Comparison of ENCODE assay signal across 9 mouse cellular contexts in the genomic region with DNA sequence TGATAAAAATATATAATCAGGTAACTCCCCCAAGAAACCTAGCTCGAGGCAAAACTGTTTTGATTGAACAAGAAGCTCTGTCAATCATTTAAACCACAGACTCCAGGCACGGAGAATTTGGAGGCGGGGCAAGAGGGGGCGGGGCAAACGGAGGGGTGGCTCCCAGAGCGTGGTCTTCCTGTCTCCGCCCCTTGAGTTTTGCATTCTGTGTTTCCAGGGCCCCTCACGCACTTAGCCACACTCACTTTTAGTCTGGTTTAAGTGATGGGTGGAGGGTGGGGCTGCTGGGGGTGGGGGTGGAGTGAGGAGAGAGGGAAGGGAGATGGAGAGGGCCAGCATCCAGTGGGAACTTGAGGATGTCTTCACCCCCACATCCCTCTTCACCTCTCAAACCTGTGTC. TPM values are rescaled to one million over a fixed set of nuclear protein-coding genes. Genes with fewer than 3 reads are reported as not detected.
DNase-seq lines count a peak whose midpoint lies in the region; ATAC-seq and TF ChIP-seq lines count a peak whose summit lies in the region.
"Had no signal": no experiment of that assay in that cellular context is flagged by ENCODE, and none has a peak within 500 bp of the region (broad histone marks: within the 10 kb centered on the region; RNA-seq: fewer than 3 reads in every experiment).

No protein-coding gene starts in this region.

- H3K4me1 ChIP-seq in embryonic facial prominence, embryonic 15.5 days: peaks cover 70% of the 10 kb centered on the region
- H3K4me1 ChIP-seq in heart, embryonic 14.5 days (ENCODE audit: control insufficient read depth in 2 of 2, insufficient read depth in 2 of 2, low read length in 2 of 2): peaks cover 8 to 37% of the 10 kb centered on the region in 2 experiments
- peaks cover 8% of the 10 kb centered on the region for H3K4me1 ChIP-seq in kidney, postnatal 0 days (replicated peaks; ENCODE audit: insufficient read depth, low read length)
- H3K4me1 ChIP-seq in liver, embryonic 13.5 days (replicated peaks): peaks cover 45% of the 10 kb centered on the region
- peaks cover 73% of the 10 kb centered on the region for H3K4me1 ChIP-seq in neural tube, embryonic 15.5 days

- peak overlapping the region; percentile 93 for H3K27ac ChIP-seq in embryonic facial prominence, embryonic 15.5 days (replicated peaks)
- H3K27ac ChIP-seq in heart, embryonic 14.5 days (replicated peaks in 1 of 2; ENCODE audit: control insufficient read depth in 1 of 2, insufficient read depth in 1 of 2, low read depth in 2 of 2, low read length in 2 of 2): peak overlapping the region in 1 of 2 experiments; percentile 88; a peak in 1 of 4 replicates
- 0 out of 2 replicates have a peak overlapping the region, but pooled peaks have one; percentile 86 for H3K27ac ChIP-seq in kidney, postnatal 0 days
- no peak overlapping the region for H3K27ac ChIP-seq in liver, embryonic 13.5 days
- H3K27ac ChIP-seq in neural tube, embryonic 15.5 days (replicated peaks): peak overlapping the region; percentile 86

- no peaks in the 10 kb centered on the region for H3K36me3 ChIP-seq in C2C12 (ENCODE audit: control insufficient read depth, insufficient read depth)
- H3K36me3 ChIP-seq in embryonic facial prominence, embryonic 15.5 days: no peaks in the 10 kb centered on the region
- peaks cover 10% of the 10 kb centered on the region; the same call in 1 of the 2 replicates for H3K36me3 ChIP-seq in heart, embryonic 14.5 days (ENCODE audit: control insufficient read depth, insufficient read depth, low read length)
- H3K36me3 ChIP-seq in kidney, postnatal 0 days (ENCODE audit: insufficient read depth, low read length): no peaks in the 10 kb centered on the region
- no peaks in the 10 kb centered on the region for H3K36me3 ChIP-seq in liver, embryonic 13.5 days
- H3K36me3 ChIP-seq in neural tube, embryonic 15.5 days: no peaks in the 10 kb centered on the region

- H3ac ChIP-seq in C2C12 (ENCODE audit: control insufficient read depth, insufficient read length, low read depth): no peak overlapping the region

- no peaks in the 10 kb centered on the region for H3K9me3 ChIP-seq in embryonic facial prominence, embryonic 15.5 days (replicated peaks)
- no peaks in the 10 kb centered on the region for H3K9me3 ChIP-seq in heart, embryonic 14.5 days (ENCODE audit: control insufficient read depth, low read length)
- no peaks in the 10 kb centered on the region for H3K9me3 ChIP-seq in kidney, postnatal 0 days (replicated peaks; ENCODE audit: low read length)
- H3K9me3 ChIP-seq in liver, embryonic 13.5 days (replicated peaks): no peaks in the 10 kb centered on the region
- no peaks in the 10 kb centered on the region for H3K9me3 ChIP-seq in neural tube, embryonic 15.5 days (replicated peaks)

- H3K4me3 ChIP-seq in C2C12 (ENCODE audit: insufficient read depth, poor library complexity, severe bottlenecking): peak overlapping the region; percentile 18
- H3K4me3 ChIP-seq in embryonic facial prominence, embryonic 15.5 days (replicated peaks): peak overlapping the region; percentile 69
- H3K4me3 ChIP-seq in heart, embryonic 14.5 days (ENCODE audit: control insufficient read depth in 1 of 2, insufficient read depth in 1 of 2, low read depth in 1 of 2, low read length in 2 of 2): peak overlapping the region; percentile 75 to 79
- H3K4me3 ChIP-seq in kidney, postnatal 0 days (replicated peaks; ENCODE audit: low read depth, low read length): peak overlapping the region; percentile 65
- no peak overlapping the region for H3K4me3 ChIP-seq in liver, embryonic 13.5 days (replicated peaks)
- H3K4me3 ChIP-seq in neural tube, embryonic 15.5 days (replicated peaks): peak overlapping the region; percentile 58

- no peak for TF ChIP-seq CTCF in C2C12 (IDR thresholded peaks at IDR 0.05; ENCODE audit: control insufficient read depth, insufficient read depth, insufficient read length)
- no peak for TF ChIP-seq CTCF in kidney, postnatal 0 days (IDR thresholded peaks at IDR 0.05; ENCODE audit: low read depth)

- H3K4me2 ChIP-seq in embryonic facial prominence, embryonic 15.5 days (replicated peaks): peak overlapping the region; percentile 82
- H3K4me2 ChIP-seq in heart, embryonic 14.5 days (ENCODE audit: low read length): peak overlapping the region; percentile 98
- H3K4me2 ChIP-seq in kidney, postnatal 0 days (ENCODE audit: low read length): peak overlapping the region; percentile 91
- H3K4me2 ChIP-seq in liver, embryonic 13.5 days: peak overlapping the region; percentile 41; the same call in 1 of the 2 replicates
- H3K4me2 ChIP-seq in neural tube, embryonic 15.5 days: peak overlapping the region; percentile 94

- DNase-seq in adrenal gland, postnatal 10 days: peak; percentile 77
- peak; percentile 96 for DNase-seq in kidney, postnatal 0 days (ENCODE audit: low spot score)
- DNase-seq in liver, embryonic 13.5 days: no peak

- no peaks in the 10 kb centered on the region for H3K79me3 ChIP-seq in C2C12 (ENCODE audit: low read depth)

- no peak overlapping the region for H3K9ac ChIP-seq in embryonic facial prominence, embryonic 15.5 days
- H3K9ac ChIP-seq in heart, embryonic 14.5 days (ENCODE audit: low read length): peak overlapping the region; percentile 86
- H3K9ac ChIP-seq in kidney, postnatal 0 days (ENCODE audit: low read depth, low read length): 0 out of 2 replicates have a peak overlapping the region, but pooled peaks have one; percentile 37
- H3K9ac ChIP-seq in liver, embryonic 13.5 days: no peak overlapping the region
- H3K9ac ChIP-seq in neural tube, embryonic 15.5 days (replicated peaks): peak overlapping the region; percentile 70; the same call in 1 of the 2 replicates

- no peaks in the 10 kb centered on the region for H3K27me3 ChIP-seq in C2C12 (ENCODE audit: control insufficient read depth, insufficient read depth, insufficient read length)
- H3K27me3 ChIP-seq in embryonic facial prominence, embryonic 15.5 days: peaks cover 3% of the 10 kb centered on the region; the same call in 1 of the 2 replicates
- H3K27me3 ChIP-seq in heart, embryonic 14.5 days (ENCODE audit: control insufficient read depth, insufficient read depth, low read length): no peaks in the 10 kb centered on the region
- no peaks in the 10 kb centered on the region for H3K27me3 ChIP-seq in kidney, postnatal 0 days (ENCODE audit: insufficient read depth, low read length)
- H3K27me3 ChIP-seq in liver, embryonic 13.5 days: peaks cover 87% of the 10 kb centered on the region
- H3K27me3 ChIP-seq in neural tube, embryonic 15.5 days (replicated peaks): 0 out of 2 replicates have a peak, but pooled peaks cover 6% of the 10 kb centered on the region

- ATAC-seq in embryonic facial prominence, embryonic 15.5 days (ENCODE audit: insufficient number of reproducible peaks, low FRiP score, low TSS enrichment, low read depth): peak; percentile 55; the same call in 1 of the 2 replicates
- ATAC-seq in heart, embryonic 14.5 days (ENCODE audit: insufficient number of reproducible peaks, insufficient read depth, low FRiP score, low read depth): peak; percentile 62
- ATAC-seq in kidney, postnatal 0 days (replicated peaks; ENCODE audit: low FRiP score, low read depth): peak; percentile 52
- ATAC-seq in liver, embryonic 13.5 days (ENCODE audit: low read depth): no peak
- peak; percentile 63 for ATAC-seq in neural tube, embryonic 15.5 days (ENCODE audit: low FRiP score)
- ATAC-seq in megakaryocyte, adult 5-6 weeks (ENCODE audit: poor library complexity, severe bottlenecking): no peak

- 0% methylated on average over 8 of the region's 8 CpGs for WGBS in embryonic facial prominence, embryonic 15.5 days
- WGBS in heart, embryonic 14.5 days: 0% methylated on average over 8 of the region's 8 CpGs
- under 1% methylated on average over 8 of the region's 8 CpGs for WGBS in kidney, postnatal 0 days
- WGBS in liver, embryonic 13.5 days (ENCODE audit: insufficient replicate concordance): 2% methylated on average over 8 of the region's 8 CpGs
- WGBS in neural tube, embryonic 15.5 days: 1% methylated on average over 8 of the region's 8 CpGs

- H3K79me2 ChIP-seq in C2C12 (ENCODE audit: control insufficient read depth, insufficient read depth): no peaks in the 10 kb centered on the region

TF ChIP-seq in C2C12, 6 proteins besides CTCF, POLR2A, EP300 and RAD21:
- TF ChIP-seq CEBPB (IDR thresholded peaks at IDR 0.05; ENCODE audit: low read depth) (no peak), MYOD1 (IDR thresholded peaks at IDR 0.05; ENCODE audit: control insufficient read depth, insufficient read length, low read depth) (no peak), FOSL1 (IDR thresholded peaks at IDR 0.05; ENCODE audit: insufficient read depth, low read length, poor library complexity, severe bottlenecking) (no peak), USF1 (IDR thresholded peaks at IDR 0.05; ENCODE audit: low read depth) (no peak), MAX (IDR thresholded peaks at IDR 0.05) (no peak), MYOG (IDR thresholded peaks at IDR 0.05; ENCODE audit: control insufficient read depth, extremely low read depth, insufficient read length) (no peak)

RNA-seq across cellular contexts. Expression of gene Igfbp5, which starts 2.2 kb away (rescaled TPM):
- polyA plus RNA-seq in C2C12 (2012; fragmentation: generic; extraction: Trizol): 62.8 TPM
- 100 to 1,000 TPM in 1 of 2 experiments, 10 to 100 TPM in 1; 85.9 to 120 TPM for total RNA-seq in adrenal gland, postnatal 10 days (2021)
- 127 and 131 TPM in 2 replicates for polyA plus RNA-seq in embryonic facial prominence, embryonic 15.5 days (2015; fragmentation: Nextera tagmentation; extraction: Ambion mirVana)
- 64.3 and 90.1 TPM in 2 replicates for polyA plus RNA-seq in heart, embryonic 14.5 days (2014; fragmentation: Nextera tagmentation; extraction: Ambion mirVana)
- polyA plus RNA-seq in kidney, postnatal 0 days (2015; fragmentation: Nextera tagmentation; extraction: Ambion mirVana): 87.7 and 95.0 TPM in 2 replicates
- 3.7 and 4.7 TPM in 2 replicates for polyA plus RNA-seq in liver, embryonic 13.5 days (2015; fragmentation: Nextera tagmentation; extraction: Ambion mirVana)
- 90.8 and 102 TPM in 2 replicates for polyA plus RNA-seq in neural tube, embryonic 15.5 days (2015; fragmentation: Nextera tagmentation; extraction: Ambion mirVana)
- total RNA-seq in megakaryocyte, adult 5-6 weeks (2015): 2.7 and 2.9 TPM in 2 replicates
- total RNA-seq in megakaryocyte, adult 5-6 weeks (2017): 1.2 and 1.6 TPM in 2 replicates

RNA-seq across cellular contexts. Expression of gene Igfbp2, which starts 48.2 kb away (rescaled TPM):
- 222 TPM for polyA plus RNA-seq in C2C12 (2012; fragmentation: generic; extraction: Trizol)
- total RNA-seq in adrenal gland, postnatal 10 days (2021): 100 to 1,000 TPM; 210 to 501 TPM
- 728 and 790 TPM in 2 replicates for polyA plus RNA-seq in embryonic facial prominence, embryonic 15.5 days (2015; fragmentation: Nextera tagmentation; extraction: Ambion mirVana)
- 53.2 and 67.5 TPM in 2 replicates for polyA plus RNA-seq in heart, embryonic 14.5 days (2014; fragmentation: Nextera tagmentation; extraction: Ambion mirVana)
- polyA plus RNA-seq in kidney, postnatal 0 days (2015; fragmentation: Nextera tagmentation; extraction: Ambion mirVana): 116 and 123 TPM in 2 replicates
- 5.2 TPM in 2 replicates for polyA plus RNA-seq in liver, embryonic 13.5 days (2015; fragmentation: Nextera tagmentation; extraction: Ambion mirVana)
- polyA plus RNA-seq in neural tube, embryonic 15.5 days (2015; fragmentation: Nextera tagmentation; extraction: Ambion mirVana): 278 and 341 TPM in 2 replicates
- not detected in 2 replicates for total RNA-seq in megakaryocyte, adult 5-6 weeks (2015)
- total RNA-seq in megakaryocyte, adult 5-6 weeks (2017): not detected in 2 replicates
- total RNA-seq: neutrophil, adult 5-6 weeks had no signal

Comparison
In these comparisons a context has a peak if more than half of its experiments do, and no peak if none do; other contexts are left out.
1. ATAC-seq: peak in embryonic facial prominence, embryonic 15.5 days (single experiment), heart, embryonic 14.5 days (single experiment), kidney, postnatal 0 days (single experiment) and neural tube, embryonic 15.5 days (single experiment); none in liver, embryonic 13.5 days (single experiment) and megakaryocyte, adult 5-6 weeks (single experiment).
2. H3K4me2 ChIP-seq: peak in every context shown above with its lines; median percentile 98 in heart, embryonic 14.5 days; 94 in neural tube, embryonic 15.5 days; 91 in kidney, postnatal 0 days; 82 in embryonic facial prominence, embryonic 15.5 days; 41 in liver, embryonic 13.5 days.
3. H3K9ac ChIP-seq: peak in heart, embryonic 14.5 days (single experiment), kidney, postnatal 0 days (single experiment) and neural tube, embryonic 15.5 days (single experiment); none in embryonic facial prominence, embryonic 15.5 days (single experiment) and liver, embryonic 13.5 days (single experiment).
4. RNA of gene Igfbp5, which starts 2.2 kb away (polyA plus RNA-seq): 127 to 131 TPM in embryonic facial prominence, embryonic 15.5 days, 90.8 to 102 TPM in neural tube, embryonic 15.5 days, 64.3 to 90.1 TPM in heart, embryonic 14.5 days, 87.7 to 95.0 TPM in kidney, postnatal 0 days and 62.8 TPM in C2C12 (single experiment); 3.7 to 4.7 TPM in liver, embryonic 13.5 days; every median in the first group is over 10 times any median in the second.